Mouse (Mus musculus): Measurements from ENCODE around the gene Ddx46.

Gene Ddx46

GRCm38 (mm10) chr13:55634639-55635127 lies at the start of gene Ddx46:
Gene Ddx46 (plus strand): TSS chr13:55635027.
- ChIA-PET POLR2A (interaction anchor here (0.6 to 3.8 kb wide), 28 partner anchors 8 to 266 kb away, joined by 3 to 44 read pairs (median 4); partner anchors contain the start of genes Caml (in 3 of the 4) and B230219D22Rik (in 2 of the 4)), CTCF (interaction anchor here (0.5 to 1.5 kb wide), 18 partner anchors 8 to 616 kb away, joined by 3 to 14 read pairs (median 3); partner anchors contain the start of genes B230219D22Rik (in 1 of the 4), B4galt7 (in 1 of the 4) and Caml (in 1 of the 4))

GRCm38 (mm10) chr13:55591961-55592490 lies 42.8 kb upstream of the Ddx46 start:
- POLR2A ChIA-PET, result interaction anchor here in 2 of 4 experiments (0.8 to 1.7 kb wide), 8 partner anchors 9 to 326 kb away, joined by 3 to 8 read pairs (median 3); partner anchors contain the start of genes Ddx41 (in 1 of the 2) and Fam193b (in 1 of the 2)

DNA sequence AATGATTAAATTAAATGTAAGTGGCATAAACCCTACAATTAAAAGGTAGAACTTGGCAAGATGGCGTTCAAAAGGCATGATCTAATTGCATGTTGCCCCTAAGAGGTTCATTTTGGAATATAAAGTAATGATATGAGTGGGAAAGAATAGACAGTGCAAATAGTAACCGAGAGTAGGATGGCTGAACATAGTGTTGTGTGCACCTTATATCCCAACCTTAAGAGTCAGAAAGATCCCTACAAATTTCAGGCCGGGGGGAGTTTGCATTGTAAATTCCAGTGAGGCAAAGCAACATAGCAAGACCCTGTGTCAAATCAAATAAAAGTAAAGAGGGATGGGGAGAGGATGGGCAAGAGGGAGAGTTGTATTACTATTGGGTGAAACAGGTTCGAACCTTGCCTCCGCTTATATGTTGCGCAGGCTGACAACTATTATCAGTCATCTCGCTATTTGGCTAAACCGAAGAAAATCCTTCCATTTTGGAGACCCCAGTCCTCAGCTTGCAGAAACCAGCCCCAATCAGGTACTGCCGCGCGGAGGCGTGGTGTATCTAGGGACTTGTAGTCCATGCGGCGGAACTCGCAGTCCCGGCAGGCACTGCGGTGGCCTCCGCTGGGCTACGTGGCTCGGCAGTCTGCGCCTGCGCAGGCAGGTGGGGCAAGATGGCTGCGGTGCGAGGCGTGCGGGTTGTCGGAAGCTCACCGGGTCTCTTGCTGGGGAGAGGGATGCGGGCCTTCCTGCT lies 42.1 kb upstream of the Ddx46 start:
- POLR2A ChIA-PET, result interaction anchor here (0.5 to 2.1 kb wide), 52 partner anchors 9 to 947 kb away, joined by 3 to 16 read pairs (median 5); partner anchors contain the start of genes B230219D22Rik (in 3 of the 4), Ddx46 (in 3 of the 4), Caml (in 2 of the 4) and Ddx41 (in 2 of the 4)
- CTCF ChIA-PET, result interaction anchor here in 3 of 4 experiments (0.6 to 1.8 kb wide), 7 partner anchors 9 to 458 kb away, joined by 3 to 9 read pairs (median 3); partner anchors contain the start of genes Ddx46 (in 2 of the 3), Ddx41 (in 1 of the 3) and Pdlim7 (in 1 of the 3)

More at GRCm38 (mm10) chr13:55591961-55592490, 42.8 kb upstream of the Ddx46 start:
- CTCF ChIA-PET, result no interaction called here

DNA sequence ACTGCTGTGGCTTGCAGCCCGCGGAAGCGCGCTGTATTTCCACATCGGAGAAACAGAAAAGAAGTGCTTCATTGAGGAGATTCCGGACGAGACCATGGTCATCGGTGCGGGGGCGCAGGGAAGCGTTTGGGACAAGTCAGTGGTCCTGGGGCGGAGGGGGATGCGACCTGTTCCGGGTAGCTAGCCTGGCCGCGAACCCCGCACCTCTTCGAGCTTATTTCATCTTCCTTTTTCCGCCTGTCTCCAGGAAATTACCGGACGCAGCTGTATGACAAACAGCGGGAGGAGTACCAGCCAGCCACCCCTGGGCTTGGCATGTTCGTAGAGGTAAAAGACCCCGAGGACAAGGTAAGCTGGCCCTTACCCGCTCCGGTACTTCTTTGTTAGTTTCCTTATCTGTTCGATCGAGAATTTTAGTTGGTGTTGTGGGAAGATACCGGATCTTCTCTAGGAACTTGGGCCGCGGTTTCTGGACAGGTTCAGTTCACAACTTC lies 41.5 kb upstream of the Ddx46 start:
- ChIA-PET CTCF (interaction anchor here in 3 of 4 experiments (0.9 to 1.8 kb wide), 6 partner anchors 8 to 80 kb away, joined by 3 to 9 read pairs (median 4); partner anchors contain the start of genes Ddx46 (in 2 of the 3), Ddx41 (in 1 of the 3) and Pdlim7 (in 1 of the 3)), POLR2A (interaction anchor here (0.5 to 2.1 kb wide), 51 partner anchors 8 to 947 kb away, joined by 3 to 16 read pairs (median 5); partner anchors contain the start of genes B230219D22Rik (in 3 of the 4), Ddx46 (in 3 of the 4), Caml (in 2 of the 4) and Ddx41 (in 2 of the 4))

DNA sequence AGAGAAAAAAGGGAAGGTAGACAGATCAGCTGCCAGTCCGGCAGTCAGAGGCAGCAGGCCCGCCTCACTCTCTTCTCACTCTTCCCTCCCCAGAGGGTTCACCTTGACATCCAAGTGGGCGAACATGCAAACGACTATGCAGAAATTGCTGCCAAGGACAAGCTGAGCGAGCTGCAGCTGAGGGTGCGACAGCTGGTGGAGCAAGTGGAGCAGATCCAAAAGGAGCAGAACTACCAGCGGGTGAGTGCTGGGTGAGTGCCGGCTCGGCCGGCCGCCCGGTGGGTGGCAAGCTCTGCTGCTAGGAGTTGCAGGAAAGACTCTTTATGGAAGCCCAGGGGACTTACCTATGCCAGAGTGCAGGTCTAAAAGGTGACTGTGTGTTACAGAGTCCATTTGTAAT lies 39.5 kb upstream of the Ddx46 start:
- ChIA-PET CTCF (interaction anchor here in 2 of 4 experiments (0.6 to 1.1 kb wide), 2 partner anchors 45 to 353 kb away, joined by 3 to 11 read pairs; no protein-coding TSS in a partner anchor), POLR2A (interaction anchor here in 2 of 4 experiments (0.6 to 1.8 kb wide), 3 partner anchors 27 to 134 kb away, joined by 3 to 5 read pairs (median 5); partner anchors contain the start of gene Caml (in 2 of the 2))

GRCm38 (mm10) chr13:55596802-55597201 lies 38.0 kb upstream of the Ddx46 start:
- ChIA-PET POLR2A (interaction anchor here in 1 of 4 experiments (1.8 kb wide), 1 partner anchor 26 kb away, joined by 5 read pairs; the partner anchor contains the start of gene Caml), CTCF (no interaction called here)

DNA sequence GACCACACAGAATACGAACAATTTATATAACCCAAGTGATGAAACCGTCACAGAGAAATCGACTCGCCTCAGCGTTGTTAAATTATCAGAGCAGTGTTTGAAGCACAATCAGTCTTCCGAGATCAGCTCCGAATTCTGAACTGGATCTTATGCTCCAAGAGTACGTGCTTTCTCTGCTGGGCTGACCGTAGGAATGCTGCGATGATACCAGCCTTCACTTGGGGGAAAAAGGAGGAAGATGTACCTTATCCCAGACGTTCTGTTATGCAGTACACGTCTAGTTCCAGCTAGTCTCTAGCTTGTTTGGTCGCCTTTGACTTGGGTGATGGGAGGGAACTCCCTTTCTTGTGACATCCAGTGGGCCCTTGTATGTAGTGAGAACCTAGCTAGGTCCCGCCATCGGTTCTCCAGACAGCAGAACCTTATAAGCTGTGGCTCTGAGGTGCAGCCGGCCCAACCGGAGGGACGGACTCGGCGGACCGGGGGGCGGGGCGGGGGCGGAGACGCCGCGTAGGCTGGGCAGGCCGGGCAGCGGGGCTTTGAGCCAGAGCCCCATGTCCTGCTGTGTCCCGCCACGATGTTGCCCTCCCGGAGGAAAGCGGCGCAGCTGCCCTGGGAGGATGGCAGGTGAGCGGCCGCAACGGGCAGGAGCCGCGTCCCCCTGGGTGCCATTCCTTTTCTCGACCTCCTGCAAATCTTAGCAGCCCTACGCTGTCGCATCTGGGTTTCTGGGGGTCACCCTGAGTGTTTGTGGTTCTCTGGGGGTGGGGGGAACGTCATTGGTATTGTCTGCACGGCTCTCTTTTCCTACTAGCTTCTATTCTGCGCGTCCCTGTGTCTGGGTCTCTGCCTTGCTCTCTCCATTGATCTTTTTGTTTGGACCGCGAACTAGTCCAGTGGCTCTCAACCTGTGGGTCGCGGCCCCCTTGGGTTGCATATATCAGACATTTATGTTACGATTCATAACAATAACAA lies 35.0 kb upstream of the Ddx46 start, which contains the start of gene B4galt7:
TSS of gene B4galt7 (plus strand) at position 331 of the 975 bp plus-strand sequence.
- ChIA-PET CTCF (interaction anchor here in 3 of 4 experiments (0.9 to 2.8 kb wide), 6 partner anchors 11 to 127 kb away, joined by 3 to 15 read pairs (median 3); partner anchors contain the start of genes Ddx46 (in 1 of the 3) and Pcbd2 (in 1 of the 3)), POLR2A (interaction anchor here in 3 of 4 experiments (0.7 to 3.3 kb wide), 21 partner anchors 8 to 324 kb away, joined by 3 to 16 read pairs (median 4); partner anchors contain the start of genes Caml (in 3 of the 3), B230219D22Rik (in 2 of the 3) and Fam193b (in 1 of the 3))

DNA sequence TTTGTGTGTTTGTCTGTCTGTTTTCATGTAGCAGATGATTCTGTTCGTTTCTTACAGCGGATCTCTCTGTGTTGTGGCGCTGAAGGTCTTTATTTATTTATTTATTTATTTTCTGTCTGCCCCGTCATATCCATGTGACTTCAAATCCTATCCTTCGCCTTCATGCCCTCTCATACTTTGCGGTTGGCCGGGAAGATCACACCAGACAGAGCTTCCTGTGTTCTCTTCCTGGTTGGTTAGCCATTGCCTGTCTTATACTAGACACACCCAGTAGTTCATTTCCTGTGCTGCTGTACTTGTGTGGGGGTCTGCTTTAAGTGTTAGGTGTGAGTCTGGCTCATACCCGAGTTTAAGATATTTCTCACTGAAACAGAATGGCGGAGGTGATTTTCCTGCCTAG lies 34.2 kb upstream of the Ddx46 start:
- POLR2A ChIA-PET, result interaction anchor here in 3 of 4 experiments (0.7 to 3.3 kb wide), 11 partner anchors 9 to 126 kb away, joined by 3 to 16 read pairs (median 5); partner anchors contain the start of genes Caml (in 2 of the 3), B230219D22Rik (in 1 of the 3) and Pcbd2 (in 1 of the 3)
- CTCF ChIA-PET, result interaction anchor here (1.0 to 2.8 kb wide), 5 partner anchors 34 to 127 kb away, joined by 3 to 15 read pairs (median 3); partner anchors contain the start of gene Ddx46 (in 1 of the 4)

DNA sequence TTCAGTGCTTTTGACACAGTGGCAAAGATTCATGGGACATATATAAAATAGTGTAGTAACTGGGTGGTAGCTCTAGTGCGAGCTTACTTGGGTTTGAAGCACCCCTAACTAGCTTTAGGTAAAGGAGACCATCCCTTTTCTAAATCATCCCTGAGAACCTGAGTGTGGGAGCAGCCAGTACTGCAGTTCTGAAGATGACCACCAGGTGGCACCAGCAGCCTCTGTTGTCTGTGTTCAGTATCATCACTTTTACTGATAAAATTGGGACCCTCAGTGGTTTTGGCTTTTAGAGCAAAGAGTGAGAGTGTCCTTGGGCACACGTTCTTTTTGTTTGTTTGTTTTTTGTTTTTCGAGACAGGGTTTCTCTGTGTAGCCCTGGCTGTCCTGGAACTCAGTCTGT lies 33.2 kb upstream of the Ddx46 start:
- POLR2A ChIA-PET, result interaction anchor here (0.6 to 3.3 kb wide), 6 partner anchors 9 to 40 kb away, joined by 3 to 11 read pairs (median 3); partner anchors contain the start of gene Caml (in 1 of the 4)
- CTCF ChIA-PET, result interaction anchor here (0.5 to 2.8 kb wide), 22 partner anchors 8 to 437 kb away, joined by 3 to 15 read pairs (median 3); partner anchors contain the start of genes Caml (in 1 of the 4), Ddx41 (in 1 of the 4) and Ddx46 (in 1 of the 4)

- ChIA-PET CTCF (no interaction called here), POLR2A (interaction anchor here in 1 of 4 experiments (1.3 kb wide), 1 partner anchor 18 kb away, joined by 5 read pairs; the partner anchor contains the start of gene Caml)
Observed at GRCm38 (mm10) chr13:55604606-55605005, 30.2 kb upstream of the Ddx46 start.

DNA sequence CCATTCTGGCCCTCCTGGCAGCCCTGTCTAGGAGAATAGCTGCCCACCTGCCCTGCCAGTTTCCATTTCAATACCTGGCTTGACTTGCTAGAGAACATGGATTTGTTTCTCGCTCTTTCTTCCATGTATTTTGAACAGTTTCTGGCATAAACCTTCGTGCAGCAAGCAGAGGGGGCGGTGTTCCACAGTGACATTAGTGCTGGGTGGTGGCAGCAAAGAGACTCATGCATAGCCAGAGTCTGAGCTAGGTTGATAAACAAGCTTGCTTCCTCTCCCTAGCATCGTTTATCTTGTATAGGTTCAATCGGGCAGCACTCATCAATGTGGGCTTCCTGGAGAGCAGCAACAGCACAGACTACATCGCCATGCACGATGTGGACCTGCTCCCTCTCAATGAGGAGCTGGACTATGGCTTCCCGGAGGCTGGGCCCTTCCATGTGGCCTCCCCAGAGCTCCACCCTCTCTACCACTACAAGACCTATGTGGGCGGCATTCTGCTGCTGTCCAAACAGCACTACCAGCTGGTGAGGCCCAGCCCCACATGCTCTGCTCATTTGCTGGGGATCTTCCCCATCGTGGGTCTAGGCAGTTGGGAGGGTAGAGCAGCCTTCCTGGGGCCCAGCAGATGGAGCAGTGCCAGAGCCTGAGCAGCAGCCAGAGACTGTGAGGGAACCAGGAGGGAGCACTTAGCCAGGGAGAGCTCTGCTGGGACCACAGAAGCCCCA lies 27.8 kb upstream of the Ddx46 start:
- CTCF ChIA-PET, result interaction anchor here (0.5 to 1.6 kb wide), 8 partner anchors 16 to 1471 kb away, joined by 3 to 26 read pairs (median 3); no protein-coding TSS in a partner anchor
- POLR2A ChIA-PET, result interaction anchor here in 3 of 4 experiments (0.8 to 8.6 kb wide), 9 partner anchors 7 to 33 kb away, joined by 3 to 54 read pairs (median 6); partner anchors contain the start of genes Caml (in 2 of the 3), B4galt7 (in 1 of the 3) and Ddx46 (in 1 of the 3)

DNA sequence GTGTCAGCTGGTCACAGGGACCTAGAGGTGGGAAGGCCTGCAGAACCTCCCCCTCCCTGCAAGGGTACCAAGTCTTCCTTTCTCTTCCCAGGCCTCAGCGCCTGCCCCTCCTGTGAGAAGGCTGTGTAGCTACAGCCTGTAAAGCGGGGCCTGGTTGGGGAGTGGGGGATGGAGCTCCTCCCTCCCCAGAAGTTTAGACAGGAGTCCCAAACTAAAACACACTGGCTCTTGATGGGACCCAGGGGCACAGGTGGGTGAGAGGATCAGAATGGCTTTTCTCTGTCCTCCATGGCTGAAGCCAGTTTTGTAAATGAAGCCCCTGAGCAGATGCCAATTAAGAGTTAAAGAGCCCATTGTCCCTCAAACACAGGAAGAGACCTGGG lies 27.2 kb upstream of the Ddx46 start:
- ChIA-PET CTCF (interaction anchor here (0.5 to 1.6 kb wide), 6 partner anchors 21 to 102 kb away, joined by 3 to 26 read pairs (median 4); no protein-coding TSS in a partner anchor), POLR2A (interaction anchor here in 3 of 4 experiments (1.1 to 8.6 kb wide), 7 partner anchors 8 to 32 kb away, joined by 3 to 54 read pairs (median 6); partner anchors contain the start of genes Caml (in 2 of the 3) and B4galt7 (in 1 of the 3))

DNA sequence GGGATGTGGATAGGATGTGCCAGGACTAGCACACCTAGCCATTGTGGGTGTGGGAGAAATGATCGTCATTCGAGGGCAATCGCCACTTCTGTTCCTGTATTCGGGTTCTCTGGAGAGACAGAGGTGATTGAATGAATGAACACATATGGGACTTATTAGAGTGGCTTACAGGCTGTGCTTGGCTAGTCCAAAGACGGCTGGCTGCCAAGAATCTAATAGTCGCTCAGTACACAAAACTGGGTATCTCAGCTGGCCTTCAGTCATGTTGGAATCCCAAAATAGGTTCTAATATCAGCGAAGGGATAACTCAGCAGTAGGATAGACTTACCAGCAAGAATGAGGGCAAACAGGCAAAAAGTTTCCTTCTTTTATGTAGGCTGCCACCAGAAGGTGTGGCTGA lies 22.8 kb upstream of the Ddx46 start:
- CTCF ChIA-PET, result interaction anchor here in 2 of 4 experiments (1.0 to 1.8 kb wide), 2 partner anchors 10 to 11 kb away, joined by 3 to 4 read pairs; no protein-coding TSS in a partner anchor
- POLR2A ChIA-PET, result interaction anchor here in 2 of 4 experiments (0.9 to 8.6 kb wide), 8 partner anchors 9 to 19 kb away, joined by 3 to 54 read pairs (median 4); partner anchors contain the start of genes Caml (in 2 of the 2) and B4galt7 (in 1 of the 2)

GRCm38 (mm10) chr13:55613471-55613870 lies 21.4 kb upstream of the Ddx46 start:
- CTCF ChIA-PET, result interaction anchor here in 1 of 4 experiments (1.0 kb wide), 1 partner anchor 12 kb away, joined by 3 read pairs; no protein-coding TSS in a partner anchor
- POLR2A ChIA-PET, result interaction anchor here (0.5 to 8.6 kb wide), 5 partner anchors 9 to 114 kb away, joined by 3 to 54 read pairs (median 4); partner anchors contain the start of genes Caml (in 2 of the 4) and Ddx46 (in 1 of the 4)

DNA sequence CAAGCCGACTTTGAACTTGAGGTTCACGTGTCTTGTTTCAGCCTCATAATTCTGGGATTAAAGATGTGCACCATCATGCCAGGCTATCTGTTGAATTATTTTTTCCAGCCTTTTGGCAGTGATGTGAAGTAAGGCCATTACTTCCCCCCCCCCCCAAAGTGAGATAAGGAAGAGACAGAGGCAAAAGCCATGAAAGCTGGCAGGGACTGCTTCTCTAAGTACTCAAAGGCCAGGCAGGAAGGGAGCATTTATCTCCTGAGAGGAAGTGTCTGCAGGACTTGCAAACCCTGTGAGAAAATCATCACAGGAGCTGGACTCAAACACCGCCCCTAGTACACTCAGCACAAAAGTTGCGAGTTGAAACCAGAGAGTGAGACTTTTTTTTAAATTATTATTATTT lies 15.5 kb upstream of the Ddx46 start:
- CTCF ChIA-PET, result no interaction called here
- POLR2A ChIA-PET, result interaction anchor here in 2 of 4 experiments (0.6 to 1.5 kb wide), 4 partner anchors 12 to 141 kb away, joined by 3 to 6 read pairs (median 5); no protein-coding TSS in a partner anchor

Measured in embryonic stem cell, embryonic (primary cell).